Mouse (Mus musculus): Measurements from ENCODE around the gene Fam227b.
A peak's percentile ranks its signal among the peaks of the same experiment; 100 is the strongest.

Fam227b gene

DNA sequence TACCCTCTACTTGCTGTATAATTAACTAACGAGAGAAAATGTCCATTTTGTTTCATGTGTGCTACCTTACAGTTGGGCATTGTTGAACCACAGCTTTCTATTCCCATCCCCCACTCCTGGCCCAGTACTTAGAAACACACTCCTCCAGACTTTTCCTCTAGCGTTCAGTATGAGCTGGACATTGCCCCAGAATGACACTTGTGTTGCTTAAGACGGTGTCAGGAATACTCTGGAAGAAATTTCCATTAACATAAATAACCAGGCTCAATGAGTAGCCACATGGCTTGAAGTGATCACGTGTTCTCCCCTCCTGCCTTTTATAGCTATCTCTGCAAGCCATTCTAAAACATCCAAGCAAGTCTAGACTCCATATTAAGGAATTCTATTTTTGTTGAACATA lies 91.2 kb downstream of the Fam227b start:
- peak; percentile 39 for DNase-seq

DNA sequence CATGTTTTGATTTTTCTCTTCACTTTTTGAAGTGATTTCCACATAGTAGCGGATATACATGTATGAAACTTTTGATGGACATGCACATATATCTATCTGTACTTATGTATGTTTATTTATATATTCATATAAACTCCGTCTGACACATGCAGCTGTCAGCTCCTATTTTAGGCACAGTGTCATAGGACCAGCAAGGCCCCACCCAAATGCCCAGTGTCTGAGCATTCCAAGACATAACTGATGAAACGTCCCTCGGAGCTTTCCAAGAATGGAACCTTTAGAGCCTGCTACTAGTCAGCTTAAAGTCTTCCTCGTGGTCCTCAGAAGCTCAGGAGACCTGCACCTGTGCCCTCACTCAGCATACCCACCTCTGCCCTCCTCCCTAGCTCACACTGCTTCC lies 98.1 kb downstream of the Fam227b start:
- no peak for DNase-seq

DNA sequence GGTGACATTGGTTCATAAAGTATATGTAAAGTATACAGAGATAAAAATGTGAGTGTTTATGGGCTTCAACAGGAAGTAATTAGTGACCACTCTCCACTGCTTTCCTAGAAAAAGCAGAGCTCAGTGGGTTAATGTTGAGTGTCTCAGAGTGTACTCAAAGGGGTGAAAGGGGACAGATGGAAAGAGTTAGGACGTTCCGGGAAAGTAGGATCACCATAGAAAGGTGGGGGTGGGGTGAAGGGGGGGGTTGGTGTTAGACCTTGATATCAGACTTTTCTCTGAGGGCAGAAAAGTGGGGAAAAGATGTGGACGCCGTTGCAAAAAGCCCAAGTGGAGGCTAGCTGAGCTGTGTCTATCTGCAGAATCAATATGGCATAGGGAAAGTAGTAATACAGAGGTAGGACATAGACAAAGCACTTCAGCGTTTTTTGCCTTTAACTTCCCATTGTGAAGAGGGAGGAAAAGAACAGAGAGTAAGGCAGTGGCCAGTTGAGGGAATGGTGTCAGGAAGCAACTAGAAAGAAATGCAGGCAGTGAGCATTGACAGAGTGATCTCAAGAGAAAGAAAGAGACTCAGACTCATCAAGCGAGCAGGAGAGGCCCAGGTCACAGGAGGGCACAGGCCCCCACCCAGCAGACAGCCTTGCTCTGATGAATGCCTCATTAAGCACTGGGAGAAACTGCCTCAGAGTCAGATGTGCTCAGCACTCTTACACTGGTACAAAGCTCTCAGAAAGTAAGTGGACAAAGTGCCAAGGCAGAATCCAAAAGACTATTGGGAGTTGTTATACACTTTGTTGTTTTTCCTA lies 98.9 kb downstream of the Fam227b start:
- no peak for DNase-seq

DNA sequence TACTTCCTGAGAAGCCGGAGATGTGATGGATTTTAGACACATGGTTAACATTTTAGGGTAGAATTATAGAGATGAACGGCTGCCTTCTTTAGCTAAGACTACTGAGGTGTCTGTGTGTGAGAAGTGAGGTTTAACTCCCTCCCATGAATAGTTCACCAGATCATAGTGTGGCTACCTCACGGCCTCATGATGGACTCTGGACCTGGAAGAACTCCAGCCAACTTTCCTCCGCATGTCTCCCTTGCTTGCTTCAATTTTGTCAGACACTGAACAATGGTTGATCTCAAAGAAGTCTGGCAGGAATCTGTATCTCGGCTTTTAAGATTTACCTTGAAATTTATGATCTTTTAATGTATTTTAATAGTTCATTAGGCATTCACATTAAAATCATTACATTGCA lies 106.2 kb downstream of the Fam227b start:
- no peak for DNase-seq

DNA sequence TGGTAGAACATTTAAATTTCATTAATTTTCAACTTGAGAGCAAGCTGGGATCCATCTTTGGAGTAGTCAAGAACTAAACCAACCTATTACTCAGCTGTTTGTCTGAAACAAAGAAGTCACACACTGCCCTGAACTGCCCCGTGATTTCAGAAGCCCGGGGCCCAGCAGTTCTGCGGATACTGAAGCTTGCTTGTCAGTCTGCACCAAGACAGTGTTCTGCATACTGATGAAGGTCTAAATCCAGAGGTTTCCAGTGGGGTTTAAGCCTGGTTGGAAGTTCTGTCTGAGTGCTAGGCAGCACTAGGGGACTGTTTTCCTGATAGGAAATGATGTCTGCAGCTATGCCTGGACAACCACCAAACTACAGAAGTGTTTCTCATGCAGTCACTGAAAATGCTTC lies 109.1 kb downstream of the Fam227b start:
- DNase-seq, result no peak

DNA sequence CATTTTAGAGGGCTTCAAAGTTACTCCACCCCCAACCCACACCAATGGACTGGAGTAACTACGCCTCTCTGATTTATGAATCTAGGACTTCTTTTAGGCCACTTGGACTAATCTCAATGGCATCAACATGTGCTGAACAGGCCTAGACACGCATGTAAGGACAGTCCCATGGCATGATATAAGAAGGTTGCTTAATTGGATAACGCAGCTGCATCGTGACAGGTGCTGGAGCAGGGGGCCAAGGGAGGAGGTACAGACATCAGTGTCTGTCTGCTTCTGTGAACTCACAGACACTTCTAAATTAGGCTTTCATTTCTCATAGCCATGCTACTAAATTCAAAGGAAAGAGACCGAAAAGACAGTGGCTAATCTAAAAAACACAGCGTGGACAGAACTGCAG lies 110.6 kb downstream of the Fam227b start:
- DNase-seq, result no peak

DNA sequence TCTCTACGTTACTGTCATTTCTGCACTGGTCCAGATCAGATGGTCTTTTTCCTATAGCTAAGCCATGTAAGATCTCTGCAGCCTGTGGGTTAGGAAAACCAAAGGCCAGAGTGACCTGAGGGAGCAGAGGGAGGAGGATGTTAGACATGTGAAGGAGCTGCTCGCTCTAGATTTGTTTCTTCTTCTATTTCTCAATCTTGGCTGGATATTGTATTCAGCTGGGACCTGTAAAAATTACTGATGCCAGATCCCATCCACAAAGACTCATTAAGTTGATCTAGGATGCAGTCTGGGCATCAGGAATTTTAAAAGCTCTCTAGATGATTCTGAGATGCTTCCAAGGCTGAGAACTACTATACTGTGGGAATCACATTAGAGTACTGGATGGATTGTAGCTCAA lies 111.2 kb downstream of the Fam227b start:
- DNase-seq, result peak; percentile 25

DNA sequence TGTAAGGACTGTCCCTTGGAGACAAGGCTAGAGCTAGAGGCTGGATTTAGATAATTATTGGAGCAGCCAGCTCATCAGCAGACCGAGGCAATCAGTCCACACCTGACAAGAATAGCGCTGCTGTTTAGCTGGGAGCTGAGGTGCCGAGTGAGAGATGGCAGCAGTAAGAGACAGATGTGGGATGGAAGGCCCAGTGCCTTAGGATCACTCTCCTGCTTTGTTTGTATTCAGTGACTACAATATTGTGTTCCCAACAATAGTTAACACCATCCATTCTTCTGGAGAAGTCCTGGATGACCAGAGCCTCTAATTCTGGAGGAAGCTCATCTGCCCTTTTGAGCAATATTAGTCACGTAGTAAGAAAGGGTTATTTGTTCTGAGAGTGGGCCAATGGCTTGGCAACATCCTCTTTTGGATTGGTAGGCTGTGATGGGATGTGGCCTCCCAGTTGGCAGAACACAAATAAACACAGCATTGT lies 112.4 kb downstream of the Fam227b start:
- DNase-seq, result peak; percentile 69

DNA sequence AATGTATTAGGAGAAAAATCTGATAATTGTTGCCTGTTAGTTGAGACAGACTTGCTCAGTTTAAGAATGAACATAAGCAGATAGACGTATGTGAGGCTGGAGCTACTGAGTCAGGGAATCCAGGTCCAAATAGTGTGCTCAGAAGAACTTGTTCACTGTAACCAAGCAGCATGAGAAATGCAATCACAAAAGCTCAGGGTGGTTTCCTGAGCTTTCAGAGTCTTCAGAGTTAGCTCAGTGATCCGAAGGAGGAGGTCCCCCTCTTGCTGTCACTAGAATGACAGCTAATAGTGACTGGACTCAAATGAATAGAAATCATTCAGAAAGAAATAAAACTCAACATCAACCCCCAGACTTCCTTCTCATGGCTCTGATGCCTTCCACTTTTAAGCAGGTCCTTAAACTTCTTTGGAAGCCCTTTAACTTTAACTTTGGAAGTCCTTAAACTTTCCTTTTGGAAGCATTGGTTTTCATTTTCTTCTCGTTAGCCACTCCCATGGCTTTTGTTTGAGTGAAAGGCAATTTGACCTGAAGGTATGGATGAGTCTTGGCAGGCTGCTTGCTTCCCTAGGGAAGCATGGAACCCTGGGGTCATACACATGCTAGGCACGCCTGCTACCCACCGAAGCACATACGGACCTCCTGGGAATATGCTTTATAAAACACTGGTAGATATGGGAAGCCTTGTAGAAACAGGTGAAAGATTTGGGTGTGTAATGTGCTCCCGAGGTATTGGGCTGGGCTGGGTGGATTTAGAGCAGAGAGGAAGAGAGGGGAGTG lies 113.4 kb downstream of the Fam227b start:
- DNase-seq, result no peak

DNA sequence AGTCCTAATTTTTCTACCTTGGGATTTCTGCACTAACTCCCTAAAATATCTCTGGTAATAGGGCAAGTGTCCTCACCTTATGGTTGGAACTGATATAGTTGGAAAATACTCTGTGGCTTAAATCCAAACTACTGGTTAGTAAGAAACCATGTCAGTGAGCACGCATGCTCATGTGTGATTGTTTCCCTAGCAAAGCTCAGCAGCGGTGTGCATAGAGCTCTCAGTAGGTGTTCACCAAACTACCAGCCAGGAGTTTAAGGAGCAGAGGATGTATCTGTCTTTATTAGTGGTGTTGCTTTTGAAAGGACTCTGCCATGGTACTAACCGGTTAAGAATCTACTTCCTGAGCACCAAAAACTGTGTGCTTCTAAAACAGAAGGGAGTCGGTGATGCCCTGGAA lies 115.7 kb downstream of the Fam227b start:
- DNase-seq, result no peak

DNA sequence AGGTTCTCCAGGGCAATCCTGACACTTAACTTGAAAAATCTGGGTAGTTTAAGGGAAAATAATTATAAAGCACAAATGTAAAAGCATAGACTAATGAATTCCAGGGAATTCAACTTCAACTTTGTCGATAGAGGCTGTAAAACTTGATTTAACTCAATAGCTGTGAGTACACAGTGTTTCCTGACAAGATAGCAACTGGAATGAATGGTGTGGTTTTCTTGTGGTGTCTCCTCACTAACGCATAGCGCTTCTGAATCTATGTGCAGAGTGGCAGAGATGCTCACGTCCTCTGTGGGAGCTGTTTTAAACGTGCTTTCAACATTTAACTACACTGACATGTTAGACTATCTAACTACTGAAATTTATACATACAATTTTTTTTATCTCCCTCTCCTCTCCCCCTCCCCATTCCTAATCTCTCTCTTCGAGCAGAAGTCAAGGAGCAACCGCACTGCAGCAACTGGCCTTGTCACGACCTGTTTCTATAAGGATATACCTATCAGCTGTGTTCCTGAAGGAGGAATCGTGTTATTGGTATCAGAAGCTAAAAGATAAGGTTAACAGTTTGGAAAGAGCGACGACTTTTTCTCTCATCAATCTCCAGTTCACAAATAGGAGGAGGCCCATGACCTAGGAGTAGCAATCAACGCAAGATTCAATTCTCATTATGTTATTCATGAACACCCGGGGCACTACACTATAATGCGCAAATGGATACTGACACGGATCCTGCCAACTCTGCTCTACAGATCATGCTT lies 116.6 kb downstream of the Fam227b start:
- no peak for DNase-seq

DNA sequence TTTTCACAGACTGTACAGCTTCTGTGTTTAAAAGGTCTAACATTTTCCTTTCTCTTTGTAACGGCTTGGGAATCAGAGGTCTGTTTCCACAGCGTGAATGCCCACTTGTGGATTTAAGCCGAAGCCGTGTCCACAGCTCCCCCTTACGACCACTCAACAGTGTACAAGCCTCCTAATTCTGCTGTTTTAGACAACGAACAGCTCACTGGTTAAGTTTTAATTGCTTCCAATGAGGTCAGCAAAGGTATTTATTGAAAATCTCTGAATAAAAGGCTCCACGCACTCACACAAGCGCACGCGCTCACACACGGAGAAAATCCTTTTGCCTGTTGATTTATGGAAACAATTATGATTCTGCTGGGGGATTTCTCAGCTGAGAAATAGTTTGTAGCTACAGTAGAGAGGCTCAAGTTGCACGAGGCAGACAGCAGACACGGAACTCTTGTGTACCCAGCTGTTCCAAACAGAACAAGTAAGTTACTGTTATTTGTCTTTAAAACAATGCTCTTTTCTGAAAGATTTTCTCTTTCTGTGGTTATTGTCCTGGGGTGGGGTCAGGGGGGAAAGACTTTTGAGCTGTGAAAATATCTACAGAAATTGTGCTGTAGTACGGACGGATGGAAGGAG lies 117.3 kb downstream of the Fam227b start, which contains the start of gene Fgf7:
Gene Fgf7 (plus strand): TSS at position 280 of the 627 bp plus-strand sequence.
- DNase-seq, result peak; percentile 45

DNA sequence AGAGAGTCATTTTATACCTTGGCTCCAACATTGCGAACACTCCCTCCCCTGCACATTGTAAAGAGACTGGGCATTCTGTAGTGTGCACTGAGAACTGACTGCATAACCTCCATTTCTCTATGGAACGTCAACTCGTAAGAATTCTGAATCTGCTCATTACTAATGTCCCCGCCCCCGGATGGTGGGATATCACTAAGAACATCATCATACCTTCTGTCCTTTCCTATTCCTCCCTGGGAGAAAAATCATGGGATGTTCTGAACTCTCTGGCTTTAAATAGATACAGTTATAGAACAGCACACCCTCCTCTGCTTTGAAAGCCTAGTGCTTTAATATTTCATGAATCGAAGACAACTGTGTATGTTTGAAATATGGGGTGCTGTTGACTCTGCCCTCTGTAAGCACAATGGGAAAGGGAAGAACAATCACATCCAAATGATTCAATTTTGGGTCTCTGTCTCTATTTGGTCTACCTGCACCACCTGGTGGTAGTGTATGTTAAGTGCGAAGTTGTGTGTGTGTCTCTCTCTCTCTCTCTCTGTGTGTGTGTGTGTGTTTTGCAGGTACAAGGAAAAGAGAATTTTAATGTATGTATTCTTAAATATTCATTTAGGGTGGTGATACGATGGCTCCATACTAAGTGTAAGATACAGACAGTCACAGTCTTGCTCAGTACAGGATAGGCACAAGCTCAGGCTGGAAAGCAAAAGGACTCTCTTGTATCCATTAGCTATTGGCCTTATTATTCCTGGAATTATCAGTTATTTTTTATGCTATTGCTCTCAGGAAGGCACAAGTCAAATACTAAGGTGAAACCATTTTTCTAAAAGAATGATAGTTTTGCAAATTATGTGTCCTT lies 118.5 kb downstream of the Fam227b start:
- peak; percentile 61 for DNase-seq

DNA sequence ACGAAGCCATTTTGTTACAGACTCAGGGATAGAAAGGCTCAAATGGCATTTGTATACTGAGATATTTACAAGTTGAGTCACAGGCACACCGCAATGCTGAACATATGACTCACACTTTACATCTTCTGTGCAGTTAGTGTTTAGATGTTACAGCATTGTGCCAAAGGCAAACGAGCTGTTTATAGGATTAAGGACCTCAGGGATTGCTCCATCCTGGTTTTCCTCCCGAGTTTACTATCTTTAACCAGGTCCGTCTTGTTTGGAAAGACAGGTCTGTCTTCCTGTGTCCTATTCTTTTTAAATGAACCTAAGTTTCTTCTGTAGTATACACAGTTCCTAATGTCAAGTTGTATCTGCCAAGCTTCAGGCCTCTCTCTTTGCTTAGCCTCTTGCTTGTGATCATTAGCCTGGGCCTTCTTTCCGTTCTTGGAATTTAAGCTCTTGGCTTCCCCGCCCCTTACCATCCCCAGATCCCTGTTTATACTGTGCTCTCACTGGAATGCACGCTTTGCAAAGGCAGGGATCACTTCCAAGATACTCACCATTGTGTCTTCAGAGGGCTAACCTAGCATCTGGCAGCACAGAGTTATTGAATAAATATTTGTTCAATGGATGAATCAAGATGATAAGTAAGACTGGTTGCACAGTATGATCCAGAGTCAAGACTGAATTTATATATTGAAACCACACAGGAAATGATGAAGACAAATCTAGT lies 120.5 kb downstream of the Fam227b start:
- peak; percentile 78 for DNase-seq

DNA sequence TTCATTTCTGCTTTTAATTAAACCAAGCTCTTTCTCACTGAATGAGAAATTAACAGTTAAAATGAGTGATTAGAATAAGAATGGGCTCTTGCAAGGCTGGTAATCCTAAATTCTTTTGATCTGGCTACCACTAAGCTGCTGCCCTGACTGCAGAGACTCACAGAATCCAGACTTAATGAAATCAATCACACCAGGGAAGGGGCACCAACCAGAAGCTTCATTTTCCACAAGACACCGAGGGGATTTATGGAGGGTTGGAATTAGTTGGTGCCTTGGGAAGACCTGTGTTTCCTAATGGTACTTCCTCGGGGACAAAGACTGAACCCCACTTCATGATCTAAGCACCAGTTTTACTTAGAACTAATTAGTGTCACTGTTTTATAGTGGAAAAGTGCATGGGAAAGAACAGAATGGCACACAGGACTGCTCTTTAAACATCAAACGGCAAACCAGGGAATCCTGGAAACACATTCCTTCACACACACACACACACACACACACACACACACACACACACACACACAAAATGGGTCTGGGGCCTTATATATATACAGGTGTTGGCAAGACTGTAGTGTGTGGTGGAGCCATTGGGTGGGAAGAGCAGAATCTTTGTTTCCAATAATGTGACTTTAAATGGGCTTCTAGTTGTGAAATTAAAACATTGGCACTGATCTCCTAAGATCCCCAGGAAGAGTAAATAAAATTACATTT lies 135.9 kb downstream of the Fam227b start:
- no peak for DNase-seq

DNA sequence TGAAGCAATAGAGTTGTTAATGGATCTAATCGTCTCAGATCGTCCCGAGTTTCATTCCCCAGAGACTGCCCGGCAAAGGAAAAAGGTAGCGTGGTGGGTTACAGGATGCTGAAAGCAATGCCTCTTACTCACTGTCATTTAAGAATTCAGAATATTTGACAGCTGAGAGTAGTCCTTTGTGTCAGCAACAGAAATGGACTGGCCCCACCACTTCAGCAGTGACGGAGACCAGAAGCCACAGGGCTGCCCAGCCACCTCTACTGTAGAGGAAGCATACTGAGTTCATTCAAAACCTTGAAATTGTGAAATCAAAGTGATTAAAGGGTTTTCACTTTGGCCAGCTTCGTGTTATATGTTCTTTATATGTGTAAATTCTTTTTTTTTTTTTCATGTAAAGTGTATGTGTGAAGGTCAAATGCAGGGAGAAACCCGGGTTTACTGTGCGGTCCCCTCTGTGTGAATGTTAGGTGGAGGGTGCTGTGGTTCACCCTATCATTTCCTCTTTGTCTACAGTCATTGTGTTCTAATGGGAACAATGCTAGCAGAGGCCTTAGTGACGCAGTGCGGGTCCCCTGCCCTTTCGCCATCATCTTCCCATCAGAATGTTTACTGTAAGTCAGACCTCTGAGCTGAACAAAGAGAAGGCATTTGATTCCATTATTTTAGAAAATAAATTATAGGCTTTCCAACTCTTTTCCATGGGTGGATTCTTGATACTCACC lies 136.7 kb downstream of the Fam227b start:
- no peak for DNase-seq

DNA sequence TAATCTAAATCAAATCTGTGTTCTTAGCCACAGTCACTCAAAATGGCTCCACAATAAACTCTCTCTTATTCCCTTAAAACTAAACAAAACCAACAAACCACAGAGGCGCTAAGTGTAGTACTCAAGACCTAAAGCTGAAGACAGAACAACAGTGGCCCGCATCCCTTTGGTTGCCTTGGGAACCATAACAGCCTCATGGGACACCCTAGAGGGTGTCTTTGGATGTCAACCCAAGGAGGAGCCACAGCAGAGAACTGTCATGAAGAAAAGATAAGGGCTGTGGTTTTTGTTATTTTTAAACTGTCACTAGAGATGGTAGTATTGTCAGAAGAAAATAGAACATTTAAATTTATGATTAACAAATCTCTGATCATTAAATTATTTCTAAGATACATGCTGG lies 145.1 kb downstream of the Fam227b start:
- no peak for DNase-seq

DNA sequence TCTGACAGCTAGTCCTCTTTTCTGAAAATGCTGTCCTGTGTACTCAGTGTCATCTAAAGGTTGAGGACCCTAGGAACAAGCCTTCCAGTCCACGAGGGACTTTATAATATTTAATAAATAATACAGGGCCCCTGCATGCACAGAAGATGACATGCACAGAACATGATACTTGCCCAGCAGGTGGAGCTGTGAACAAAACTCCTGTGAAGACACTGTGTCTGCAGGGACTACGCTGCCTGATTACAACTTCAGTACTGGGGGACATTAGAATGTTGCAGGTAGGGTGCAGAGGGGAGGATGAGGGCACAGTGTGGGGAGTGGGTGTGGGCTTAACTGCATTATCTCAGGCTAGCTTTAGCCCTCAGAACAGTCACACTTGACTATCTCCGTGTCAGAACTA lies 145.7 kb downstream of the Fam227b start:
- peak; percentile 82 for DNase-seq

DNA sequence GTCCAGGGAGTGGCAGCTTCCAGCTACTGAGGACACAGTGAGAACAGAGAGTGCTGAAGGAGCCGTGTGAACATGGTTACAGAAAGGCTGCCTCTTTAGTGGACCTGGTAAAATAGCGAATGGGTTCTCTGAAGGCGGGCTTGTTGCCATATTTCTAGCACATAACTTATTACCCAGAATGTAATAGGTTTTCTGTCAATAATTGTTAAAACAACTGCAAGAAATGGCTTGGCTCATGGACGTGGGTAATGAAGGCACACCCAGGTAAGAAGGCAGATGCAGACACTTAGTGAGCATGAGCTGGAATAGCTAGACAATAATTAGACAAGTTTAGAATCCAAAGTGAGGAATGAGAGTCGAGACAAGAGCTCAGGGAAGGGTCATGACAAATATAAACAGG lies 149.5 kb downstream of the Fam227b start:
- DNase-seq, result no peak
